Mouse (Mus musculus) kidney, embryonic 16.5 days (tissue): ENCODE data around the gene Ccdc189. TPM values are rescaled to one million over a fixed set of nuclear protein-coding genes. Genes with fewer than 3 reads are reported as not detected.

Source experiments
- ATAC-seq: fragments of 200-750 bp; cut with Nextera tagmentation; 2 replicates; pipeline ENCODE4 v1.8.0; 2017; ENCODE audit warnings: moderate TSS enrichment; ENCODE audit not compliant: low FRiP score, low TSS enrichment
- H3K27ac ChIP-seq: fragments of 300-500 bp; sonication (generic); 2 replicates; pipeline ENCODE4 v1.5.1; 2014; ENCODE audit warnings: low read length
- H3K27me3 ChIP-seq: fragments of 300-500 bp; sonication (generic); 2 replicates; pipeline ENCODE4 v1.6.1; 2014; ENCODE audit warnings: low read length, control low read depth, mixed read lengths; ENCODE audit not compliant: insufficient read depth
- H3K36me3 ChIP-seq: fragments of 300-500 bp; sonication (generic); 2 replicates; pipeline ENCODE4 v1.6.1; 2014; ENCODE audit warnings: low read length, control low read depth, mixed read lengths; ENCODE audit not compliant: insufficient read depth
- H3K4me1 ChIP-seq: fragments of 300-500 bp; sonication (generic); 2 replicates; pipeline ENCODE4 v1.6.1; 2014; ENCODE audit warnings: low read length, control low read depth, mixed read lengths; ENCODE audit not compliant: insufficient read depth
- H3K4me2 ChIP-seq: fragments of 300-500 bp; sonication (generic); replicated peaks from 2 replicates; pipeline ENCODE4 v1.6.1; 2014; ENCODE audit warnings: low read depth, low read length
- H3K4me3 ChIP-seq: fragments of 300-500 bp; sonication (generic); 2 replicates; pipeline ENCODE4 v1.5.1; 2014; ENCODE audit warnings: mild to moderate bottlenecking, low read length
- H3K9ac ChIP-seq: fragments of 300-500 bp; sonication (generic); replicated peaks from 2 replicates; pipeline ENCODE4 v1.6.1; 2014; ENCODE audit warnings: low read length
- H3K9me3 ChIP-seq: fragments of 300-500 bp; sonication (generic); 2 replicates; pipeline ENCODE4 v1.6.1; 2016; ENCODE audit warnings: low read length, control low read depth
- WGBS: fragments of 180-500 bp; shearing (Covaris S2); extraction: QIAGEN DNeasy Blood & Tissue Kit; methylation state at CpG from one replicate; pipeline ENCODE4 v1.1.7; 2014; 5-methylcytosine and 5-hydroxymethylcytosine counted together
- polyA plus RNA-seq: library from polyadenylated mRNA; unstranded; fragments of >200 nt; fragmentation: Nextera tagmentation; extraction: Ambion mirVana; gene quantifications from 2 replicates; pipeline ENCODE4 v1.2.1, GENCODE M21; 2015

The Ccdc189 gene
- polyA plus RNA-seq, 1 experiment from 2014 or later, result 16.7 TPM

DNA sequence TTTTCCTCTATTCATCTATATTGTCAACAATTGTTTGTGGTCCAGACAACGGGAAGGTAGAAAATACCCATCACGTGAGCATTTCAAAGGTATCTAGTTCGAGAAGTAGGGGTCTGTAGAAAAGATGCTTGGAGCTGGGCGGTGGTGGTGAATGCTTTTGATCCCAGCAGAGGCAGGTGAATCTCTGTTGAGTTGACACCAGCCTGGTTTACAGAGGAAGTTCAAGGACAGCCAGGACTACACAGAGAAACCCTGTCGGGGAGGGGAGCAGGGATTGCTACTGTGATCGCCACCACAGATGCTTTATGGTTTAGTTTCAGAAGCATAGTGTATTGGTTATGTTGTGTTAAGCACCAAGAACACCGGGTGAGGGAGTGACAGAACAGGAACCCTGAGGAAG is 14.3 kb downstream of the Ccdc189 start:
- Histone ChIP-seq H3K27ac (no peak overlapping the region; the same call in 1 of the 2 replicates), H3K9ac (peak overlapping the region; percentile 91), H3K4me1 (peaks cover 17% of the 10 kb centered on the region), H3K4me2 (peak overlapping the region; percentile 79), H3K9me3 (no peaks in the 10 kb centered on the region), H3K36me3 (peaks cover 15% of the 10 kb centered on the region), H3K27me3 (no peaks in the 10 kb centered on the region), H3K4me3 (peak overlapping the region; percentile 79)
- no peak for ATAC-seq
- 18% methylated on average over 7 of the region's 7 CpGs for WGBS

DNA sequence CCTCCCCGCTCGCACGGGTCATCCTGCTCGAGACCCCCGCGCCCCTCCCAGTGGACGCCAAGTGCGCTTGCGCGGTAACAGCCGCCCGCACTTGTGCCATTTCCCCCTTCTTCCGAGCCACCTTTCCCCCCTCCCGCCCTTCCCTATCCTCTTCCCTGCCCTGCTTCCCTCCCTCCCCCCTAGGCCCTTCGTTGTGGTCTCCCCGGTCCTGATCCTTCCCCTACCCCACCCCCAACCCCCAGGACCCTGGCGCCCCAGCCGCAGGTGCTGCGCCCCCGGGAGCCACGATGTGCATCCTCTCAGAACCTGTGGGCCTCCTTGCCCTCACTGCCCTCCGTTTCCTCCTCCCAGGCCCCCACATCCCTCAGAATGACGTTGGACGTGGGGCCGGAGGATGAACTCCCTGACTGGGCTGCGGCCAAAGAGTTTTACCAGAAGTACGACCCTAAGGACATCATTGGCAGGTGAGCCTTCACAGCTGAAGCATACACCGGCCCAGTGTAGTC is 14.8 kb downstream of the Ccdc189 start:
- peak overlapping the region; percentile 79 for H3K4me2 ChIP-seq
- H3K4me1 ChIP-seq, result peaks cover 17% of the 10 kb centered on the region
- peak overlapping the region; percentile 91 for H3K9ac ChIP-seq
- under 1% methylated on average over 23 of the region's 28 CpGs for WGBS
- H3K4me3 ChIP-seq, result peak overlapping the region; percentile 79
- H3K27ac ChIP-seq, result peak overlapping the region; percentile 76
- H3K9me3 ChIP-seq, result no peaks in the 10 kb centered on the region
- H3K36me3 ChIP-seq, result peaks cover 15% of the 10 kb centered on the region
- H3K27me3 ChIP-seq, result no peaks in the 10 kb centered on the region
- ATAC-seq, result peak; percentile 59

DNA sequence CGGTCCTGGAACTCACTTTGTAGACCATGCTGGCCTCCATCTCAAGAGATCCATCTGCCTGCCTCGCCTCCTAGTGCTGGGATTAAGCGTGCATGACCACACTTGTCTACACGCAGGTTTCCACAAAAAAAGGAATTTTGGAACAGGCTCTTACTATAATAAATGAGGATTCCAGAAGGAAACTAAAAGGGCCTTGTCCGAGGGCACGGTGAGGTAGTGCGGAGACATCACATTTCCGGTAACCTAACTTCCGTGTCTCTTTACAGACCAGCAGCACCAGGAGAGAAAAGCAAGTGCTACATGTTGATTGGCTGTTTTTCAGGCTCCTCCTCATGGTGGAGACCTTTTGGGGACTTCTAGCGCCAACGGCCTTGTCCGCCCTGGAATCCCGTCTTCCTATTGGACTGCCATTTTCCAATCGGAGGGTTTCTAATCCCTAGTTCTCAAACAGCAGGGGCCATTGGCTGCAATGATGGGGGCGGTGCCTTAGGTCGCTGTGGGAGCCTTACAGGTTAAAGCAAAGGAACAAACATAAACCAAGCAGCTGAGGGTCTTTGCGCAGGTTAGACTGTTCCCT is 15.4 kb downstream of the Ccdc189 start, which contains the start of gene Phkg2:
Phkg2 (plus strand) TSS at position 446 of the 577 bp plus-strand sequence.
- Histone ChIP-seq H3K9me3 (no peaks in the 10 kb centered on the region), H3K27ac (peak within 1 kb of the TSS; percentile 77), H3K9ac (peak within 1 kb of the TSS; percentile 91), H3K4me2 (peak within 1 kb of the TSS; percentile 79), H3K4me3 (peak within 1 kb of the TSS; percentile 79), H3K36me3 (peaks cover 10% of the 10 kb centered on the region), H3K27me3 (no peaks in the 10 kb centered on the region), H3K4me1 (peaks cover 17% of the 10 kb centered on the region)
- peak; percentile 99 for ATAC-seq
- under 1% methylated on average over 17 of the region's 17 CpGs for WGBS

DNA sequence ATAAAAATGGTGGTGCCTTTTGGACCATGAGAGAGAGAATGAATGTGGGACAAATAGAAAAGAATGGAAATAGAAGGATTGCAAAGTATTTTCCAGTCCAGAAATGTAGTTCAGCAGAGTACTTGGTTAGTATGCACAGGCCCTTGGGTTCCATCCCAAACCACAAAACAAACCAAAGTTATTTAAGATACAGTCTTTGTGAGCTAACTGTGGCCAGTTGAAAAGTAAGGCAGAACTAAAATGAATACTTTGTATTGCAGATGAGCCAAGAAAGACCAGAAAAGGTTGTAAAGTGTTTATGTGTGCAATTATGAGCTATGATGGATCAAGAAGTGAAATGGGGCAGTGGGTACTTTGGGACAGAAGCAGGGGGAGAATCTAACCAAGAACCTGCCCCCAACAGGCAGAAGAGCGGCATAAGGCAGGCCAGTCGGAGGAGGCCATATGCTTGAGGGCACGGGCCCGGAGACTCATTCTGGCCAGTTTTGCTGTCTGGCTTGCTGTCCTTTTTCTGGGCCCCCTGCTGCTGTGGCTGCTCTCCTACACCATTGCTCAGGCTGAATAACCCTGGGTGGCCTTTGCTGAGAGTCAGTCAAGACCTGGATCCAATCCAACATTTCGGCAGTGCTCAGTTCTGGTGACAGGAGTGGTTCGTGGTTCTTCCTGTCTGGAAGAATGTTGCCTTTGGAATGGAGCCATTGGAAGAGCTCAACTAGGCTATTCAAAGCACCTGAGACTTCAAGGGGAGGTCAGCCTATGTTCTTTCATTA is 23.8 kb downstream of the Ccdc189 start:
- H3K9me3 ChIP-seq, result no peaks in the 10 kb centered on the region
- H3K36me3 ChIP-seq, result peaks cover 45% of the 10 kb centered on the region
- H3K4me3 ChIP-seq, result no peak overlapping the region
- H3K27ac ChIP-seq, result no peak overlapping the region
- WGBS, result 72% methylated on average over 6 of the region's 6 CpGs
- no peak overlapping the region for H3K9ac ChIP-seq
- no peaks in the 10 kb centered on the region for H3K27me3 ChIP-seq
- H3K4me1 ChIP-seq, result no peaks in the 10 kb centered on the region
- no peak overlapping the region for H3K4me2 ChIP-seq
- no peak; the same call in 1 of the 2 replicates for ATAC-seq

DNA sequence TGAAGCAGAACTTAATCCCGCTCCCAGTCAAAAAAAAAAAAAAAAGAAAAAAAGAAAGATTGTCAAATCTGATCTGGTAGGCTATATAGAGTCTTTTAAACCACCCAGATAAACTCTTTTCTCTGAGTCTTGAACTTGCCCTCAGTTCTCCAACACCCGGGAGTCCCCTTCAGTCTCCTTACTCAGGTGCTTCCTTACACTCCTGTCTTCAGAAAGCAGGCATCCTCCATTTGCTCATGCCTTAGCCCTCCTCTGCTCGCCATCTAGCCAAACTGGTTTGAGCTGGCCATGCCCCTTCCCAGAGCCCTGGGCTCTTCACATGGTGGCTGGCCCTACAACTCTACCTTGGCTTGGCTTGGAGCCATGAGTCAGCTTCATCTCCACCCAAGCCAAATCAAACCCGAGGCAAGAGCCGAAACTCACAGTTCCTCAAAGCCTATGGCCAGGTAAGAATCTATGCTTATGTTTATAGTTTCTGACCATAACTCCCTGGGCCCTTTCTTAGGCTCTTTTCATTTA is 27.0 kb downstream of the Ccdc189 start, which contains the start of gene Tmem265:
Tmem265 (plus strand) TSS at position 51 of the 519 bp plus-strand sequence.
- Histone ChIP-seq H3K4me1 (no peaks in the 10 kb centered on the region), H3K9me3 (no peaks in the 10 kb centered on the region), H3K4me3 (no peak within 1 kb of the TSS), H3K9ac (no peak within 1 kb of the TSS), H3K4me2 (no peak within 1 kb of the TSS), H3K27me3 (no peaks in the 10 kb centered on the region), H3K36me3 (peaks cover 66% of the 10 kb centered on the region), H3K27ac (no peak within 1 kb of the TSS)
- no peak for ATAC-seq
- WGBS, result 84% methylated on average over 5 of the region's 5 CpGs

DNA sequence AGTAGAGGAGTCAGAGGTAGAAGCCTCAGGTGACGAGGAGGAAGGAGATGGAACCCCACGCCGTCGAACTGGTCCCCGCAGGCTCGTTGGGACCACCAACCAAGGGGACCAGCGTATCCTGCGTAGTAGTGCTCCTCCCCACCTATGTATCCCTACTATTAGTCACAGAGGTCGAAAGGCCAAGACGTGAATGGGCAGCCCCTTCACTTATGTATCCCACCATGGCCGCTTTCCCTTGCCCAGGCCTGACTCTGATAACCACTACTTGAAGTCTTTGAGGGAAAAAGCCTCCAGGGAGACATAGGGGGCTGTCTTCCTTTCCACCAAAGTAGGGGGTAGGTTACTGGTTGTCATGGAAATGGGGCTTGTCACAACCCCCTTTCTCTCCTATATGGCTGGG is 27.8 kb downstream of the Ccdc189 start:
- Histone ChIP-seq H3K4me3 (no peak overlapping the region), H3K36me3 (peaks cover 68% of the 10 kb centered on the region), H3K27ac (no peak overlapping the region), H3K4me1 (no peaks in the 10 kb centered on the region), H3K9me3 (no peaks in the 10 kb centered on the region), H3K4me2 (no peak overlapping the region), H3K9ac (no peak overlapping the region), H3K27me3 (no peaks in the 10 kb centered on the region)
- whole genome bisulfite sequencing, result 93% methylated on average over 11 of the region's 11 CpGs
- ATAC-seq, result no peak

DNA sequence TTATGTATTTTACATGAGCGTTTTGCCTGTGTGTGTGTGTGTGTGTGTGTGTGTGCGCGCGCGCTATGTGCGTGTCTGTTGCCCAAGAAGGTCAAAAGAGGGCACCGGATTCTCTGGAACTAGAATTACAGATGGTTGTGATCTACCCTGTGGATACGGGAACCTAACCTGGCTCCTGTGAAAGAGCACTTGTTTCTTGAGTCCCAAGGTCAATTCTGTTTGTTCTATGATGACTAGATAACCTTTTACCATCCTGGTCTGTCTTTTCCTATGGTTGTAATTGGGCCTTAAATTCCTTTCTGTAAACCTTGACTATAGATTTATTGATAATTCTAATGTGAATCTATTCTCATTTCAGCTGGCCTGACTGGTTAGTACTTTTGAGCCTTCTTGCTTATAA is 36.8 kb downstream of the Ccdc189 start:
- Histone ChIP-seq H3K4me1 (no peaks in the 10 kb centered on the region), H3K36me3 (peaks cover 65% of the 10 kb centered on the region), H3K27ac (no peak overlapping the region), H3K27me3 (no peaks in the 10 kb centered on the region), H3K9ac (no peak overlapping the region), H3K4me3 (no peak overlapping the region), H3K9me3 (no peaks in the 10 kb centered on the region), H3K4me2 (no peak overlapping the region)
- ATAC-seq, result no peak
- 89% methylated on average over 8 of the region's 8 CpGs for WGBS

DNA sequence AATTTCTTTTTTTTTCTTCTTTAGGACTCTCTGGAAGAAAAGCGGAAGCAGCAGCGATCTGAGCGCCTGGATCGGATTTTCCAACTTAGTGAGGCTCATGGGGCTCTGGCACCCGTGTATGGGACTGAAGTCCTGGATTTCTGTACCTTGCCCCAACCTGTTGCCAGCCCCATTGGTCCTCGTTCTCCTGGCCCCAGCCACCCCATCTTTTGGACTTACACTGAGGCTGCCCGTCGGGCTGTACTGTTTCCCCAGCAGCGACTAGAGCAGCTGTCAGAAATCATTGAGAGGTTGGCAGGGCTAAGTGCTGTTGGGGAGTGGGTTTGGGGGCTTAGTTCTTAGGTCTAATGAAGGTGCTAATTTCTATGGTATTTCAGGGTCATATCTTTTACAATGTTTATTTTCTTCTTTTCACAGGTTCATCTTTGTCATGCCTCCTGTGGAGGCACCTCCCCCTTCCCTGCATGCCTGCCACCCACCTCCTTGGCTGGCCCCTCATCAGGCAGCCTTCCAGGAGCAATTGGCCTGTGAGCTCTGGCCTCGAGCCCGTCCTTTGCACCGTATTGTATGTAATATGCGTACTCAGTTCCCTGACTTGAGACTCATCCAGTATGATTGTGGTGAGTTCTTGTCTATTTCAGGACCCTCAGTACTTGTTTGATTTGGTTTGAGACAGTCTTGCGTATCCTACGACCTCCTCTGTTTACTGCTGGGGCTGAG is 39.1 kb downstream of the Ccdc189 start:
- Histone ChIP-seq H3K27ac (no peak overlapping the region), H3K4me3 (no peak overlapping the region), H3K4me2 (no peak overlapping the region), H3K9ac (no peak overlapping the region), H3K27me3 (no peaks in the 10 kb centered on the region), H3K4me1 (no peaks in the 10 kb centered on the region), H3K36me3 (peaks cover 63% of the 10 kb centered on the region), H3K9me3 (no peaks in the 10 kb centered on the region)
- 86% methylated on average over 15 of the region's 15 CpGs for WGBS
- ATAC-seq, result no peak

DNA sequence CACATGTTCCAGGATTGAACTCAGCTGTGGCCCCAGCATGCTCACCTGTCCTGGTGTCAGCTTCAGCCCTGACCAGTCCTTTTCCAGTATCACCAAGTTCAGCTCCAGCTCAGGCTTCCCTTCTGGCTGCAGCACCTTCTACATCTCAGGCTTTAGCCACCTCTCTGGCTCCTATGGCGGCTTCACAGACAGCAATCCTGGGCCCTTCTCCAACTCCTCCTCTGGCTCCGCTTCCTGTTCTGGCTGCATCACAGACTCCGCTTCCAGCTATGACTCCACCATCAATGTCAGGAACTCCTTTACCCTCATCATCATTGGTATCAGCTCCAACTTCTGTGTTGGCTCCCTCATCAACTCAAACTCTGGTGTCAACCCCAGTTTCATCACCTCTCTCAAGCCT is 46.7 kb downstream of the Ccdc189 start:
- ATAC-seq, result no peak
- WGBS, result 97% methylated on average over 3 of the region's 3 CpGs

More for the DNA sequence above, 46.7 kb downstream of the Ccdc189 start:
- Histone ChIP-seq H3K4me1 (no peaks in the 10 kb centered on the region), H3K4me3 (no peak overlapping the region), H3K27me3 (no peaks in the 10 kb centered on the region), H3K9me3 (no peaks in the 10 kb centered on the region), H3K9ac (no peak overlapping the region), H3K36me3 (peaks cover 82% of the 10 kb centered on the region), H3K4me2 (no peak overlapping the region), H3K27ac (no peak overlapping the region)
